Mouse (Mus musculus): ENCODE measurements around the gene Gm10273. TPM values are rescaled to one million over a fixed set of nuclear protein-coding genes. Genes with fewer than 3 reads are reported as not detected.
A peak's percentile ranks its signal among the peaks of the same experiment; 100 is the strongest.
"Not testable (repeated sequence)": the region's sequence is repeated elsewhere in the genome, so short reads cannot be mapped to it uniquely, and the experiment has no call there.

The Gm10273 gene
- polyA plus RNA-seq, 1 experiment from 2014 or later: 3.5 TPM

DNA sequence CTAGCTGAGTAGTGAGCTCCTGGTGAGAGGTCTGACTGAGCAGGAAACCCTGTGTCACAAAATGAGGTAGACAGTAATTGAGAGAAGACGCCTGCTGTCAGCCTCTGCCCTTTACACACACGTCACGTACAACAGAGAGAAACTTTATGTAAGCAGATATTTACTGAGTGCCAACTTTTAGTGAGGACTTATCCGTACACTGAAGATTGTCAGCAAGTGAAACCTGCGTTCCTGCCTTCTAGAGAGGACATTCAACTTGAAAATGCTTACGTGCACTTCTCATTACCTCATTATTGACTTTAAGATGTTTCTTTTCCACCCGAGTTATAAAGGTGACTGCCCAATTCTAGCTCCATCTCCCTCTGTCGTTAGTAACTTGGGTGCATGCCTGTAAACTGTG is 26.7 kb upstream of the Gm10273 start:
- H3K9me3 ChIP-seq: no peaks in the 10 kb centered on the region
- H3K27ac ChIP-seq: no peak overlapping the region
- ATAC-seq: no peak
- 86% methylated on average over 8 of the region's 8 CpGs for WGBS
- peaks cover 29% of the 10 kb centered on the region for H3K36me3 ChIP-seq
- no peaks in the 10 kb centered on the region for H3K27me3 ChIP-seq (replicated peaks)
- H3K9ac ChIP-seq: no peak overlapping the region
- H3K4me3 ChIP-seq (replicated peaks): no peak overlapping the region
- no peak overlapping the region for H3K4me2 ChIP-seq (replicated peaks)
- H3K4me1 ChIP-seq (replicated peaks): no peaks in the 10 kb centered on the region

DNA sequence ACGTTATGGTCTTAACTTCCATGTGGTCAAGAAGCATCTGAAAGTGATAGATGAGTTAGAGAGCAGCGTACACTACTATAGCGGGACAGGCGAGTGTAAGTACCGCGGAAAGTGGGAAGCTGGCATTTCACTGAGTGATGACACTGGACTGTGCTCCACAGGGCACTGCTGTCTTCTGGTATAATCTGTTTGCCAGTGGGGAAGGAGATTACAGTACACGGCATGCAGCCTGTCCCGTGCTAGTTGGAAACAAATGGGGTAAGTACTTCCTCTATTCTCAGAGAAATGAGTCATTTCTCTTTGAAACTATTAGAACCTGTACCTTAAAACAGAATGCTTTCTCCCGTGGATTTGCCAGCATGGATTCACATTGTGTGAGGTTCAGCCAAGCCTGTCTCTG is 26.0 kb upstream of the Gm10273 start:
- WGBS: 91% methylated on average over 9 of the region's 9 CpGs
- H3K36me3 ChIP-seq: peaks cover 29% of the 10 kb centered on the region
- no peak for ATAC-seq
- H3K9ac ChIP-seq: no peak overlapping the region
- no peaks in the 10 kb centered on the region for H3K9me3 ChIP-seq
- H3K4me2 ChIP-seq (replicated peaks): no peak overlapping the region
- H3K27ac ChIP-seq: no peak overlapping the region
- H3K4me1 ChIP-seq (replicated peaks): no peaks in the 10 kb centered on the region
- no peaks in the 10 kb centered on the region for H3K27me3 ChIP-seq (replicated peaks)
- no peak overlapping the region for H3K4me3 ChIP-seq (replicated peaks)

DNA sequence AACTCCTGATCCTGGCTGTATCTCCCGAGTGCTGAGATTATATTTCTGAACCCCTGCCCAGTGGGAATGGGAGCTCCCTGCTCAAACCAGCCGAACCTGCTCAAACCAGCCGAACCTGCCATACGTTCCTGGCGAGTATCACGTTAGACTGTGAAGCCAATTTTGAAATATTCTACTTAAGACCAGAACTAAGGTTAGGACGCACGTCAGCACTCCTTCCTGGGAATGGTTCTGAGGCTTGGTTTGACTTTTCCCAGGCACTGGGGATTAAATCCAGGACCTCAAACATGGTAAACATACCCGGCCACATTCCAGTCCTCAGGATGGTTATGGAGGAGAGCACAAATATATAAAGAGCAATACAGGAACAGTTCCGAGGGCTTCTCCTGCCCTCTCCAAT is 17.5 kb upstream of the Gm10273 start:
- Histone ChIP-seq H3K4me2 (replicated peaks) (no peak overlapping the region), H3K9me3 (no peaks in the 10 kb centered on the region), H3K36me3 (peaks cover 3% of the 10 kb centered on the region; the same call in 1 of the 2 replicates), H3K4me1 (replicated peaks) (no peaks in the 10 kb centered on the region), H3K27ac (no peak overlapping the region), H3K9ac (no peak overlapping the region), H3K27me3 (replicated peaks) (no peaks in the 10 kb centered on the region), H3K4me3 (replicated peaks) (no peak overlapping the region)
- no peak for ATAC-seq
- 64% methylated on average over 10 of the region's 10 CpGs for WGBS

DNA sequence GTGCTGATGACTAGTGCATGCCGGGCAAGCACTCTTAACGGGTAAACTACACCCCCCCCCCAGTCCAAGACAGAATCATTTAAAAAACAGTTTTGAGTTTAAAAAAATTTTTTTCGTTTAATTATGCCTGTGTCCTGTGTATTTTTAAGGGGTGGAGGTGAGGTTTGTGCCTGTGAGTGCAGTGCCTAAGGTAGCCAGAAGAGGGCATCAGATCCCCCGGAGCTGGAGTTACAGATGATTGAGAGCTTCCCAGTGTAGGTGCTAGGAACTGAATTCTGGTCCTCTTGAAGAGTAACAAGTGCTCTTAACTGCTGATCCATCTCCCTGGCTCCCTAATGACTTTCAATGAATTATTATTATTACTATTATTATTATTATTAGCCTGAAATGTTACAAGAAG is 16.7 kb upstream of the Gm10273 start:
- Histone ChIP-seq H3K9me3 (no peaks in the 10 kb centered on the region), H3K4me1 (replicated peaks) (no peaks in the 10 kb centered on the region), H3K4me3 (replicated peaks) (no peak overlapping the region), H3K36me3 (peaks cover 3% of the 10 kb centered on the region; the same call in 1 of the 2 replicates), H3K4me2 (replicated peaks) (no peak overlapping the region), H3K9ac (no peak overlapping the region), H3K27me3 (replicated peaks) (no peaks in the 10 kb centered on the region), H3K27ac (no peak overlapping the region)
- WGBS: 95% methylated on average over 4 of the region's 4 CpGs
- ATAC-seq: no peak

DNA sequence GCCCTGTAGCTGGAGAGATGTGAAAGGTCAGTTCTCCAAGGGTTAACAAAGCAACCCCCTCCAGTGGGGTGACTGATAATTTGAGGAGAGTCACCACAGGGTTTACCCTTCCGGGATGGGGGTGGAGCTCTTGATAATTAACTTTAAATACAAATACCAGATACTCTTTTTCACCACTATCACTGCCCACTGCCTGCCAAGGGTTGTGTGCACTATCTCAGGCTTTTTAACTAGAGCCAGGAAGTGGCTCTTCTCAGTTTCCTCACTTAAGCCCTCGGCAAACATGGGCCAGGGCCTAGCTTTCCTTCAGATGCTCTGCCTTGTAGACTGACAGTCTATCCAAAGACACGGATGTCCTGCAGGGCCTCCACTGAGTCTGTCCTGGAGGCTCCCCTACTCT is 15.5 kb upstream of the Gm10273 start:
- H3K27ac ChIP-seq: no peak overlapping the region
- peaks cover under 1% of the 10 kb centered on the region; the same call in 1 of the 2 replicates for H3K36me3 ChIP-seq
- H3K27me3 ChIP-seq (replicated peaks): no peaks in the 10 kb centered on the region
- no peak for ATAC-seq
- H3K4me2 ChIP-seq (replicated peaks): no peak overlapping the region
- no peak overlapping the region for H3K9ac ChIP-seq
- no peaks in the 10 kb centered on the region for H3K9me3 ChIP-seq
- H3K4me3 ChIP-seq (replicated peaks): no peak overlapping the region
- no peaks in the 10 kb centered on the region for H3K4me1 ChIP-seq (replicated peaks)
- WGBS: 28% methylated on average over 3 of the region's 3 CpGs

DNA sequence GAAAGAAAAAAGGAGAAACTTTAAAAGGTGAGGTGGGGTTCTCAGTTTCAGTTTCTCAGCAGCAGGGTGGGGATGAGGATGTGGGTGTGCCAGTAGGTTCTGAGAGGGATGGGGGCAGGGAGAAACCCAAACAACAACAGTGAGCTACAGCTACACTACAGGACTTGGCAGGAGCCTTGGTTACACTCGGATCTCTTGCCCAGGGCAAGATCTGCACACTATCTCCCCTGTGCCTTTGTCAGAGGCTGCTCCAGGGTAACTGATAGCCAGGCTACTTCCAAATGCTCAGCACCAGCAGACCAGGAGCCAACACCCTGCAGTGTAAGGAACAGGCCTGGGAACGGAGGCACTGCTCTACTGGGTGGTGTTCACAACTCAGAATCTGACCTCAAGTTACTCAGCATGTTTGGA is 15.0 kb upstream of the Gm10273 start:
- H3K4me1 ChIP-seq (replicated peaks): no peaks in the 10 kb centered on the region
- H3K9me3 ChIP-seq: no peaks in the 10 kb centered on the region
- no peak overlapping the region for H3K4me3 ChIP-seq (replicated peaks)
- no peak overlapping the region for H3K4me2 ChIP-seq (replicated peaks)
- ATAC-seq: no peak
- no peaks in the 10 kb centered on the region for H3K27me3 ChIP-seq (replicated peaks)
- no peaks in the 10 kb centered on the region for H3K36me3 ChIP-seq
- WGBS: 58% methylated on average over 2 of the region's 2 CpGs
- H3K27ac ChIP-seq: no peak overlapping the region
- H3K9ac ChIP-seq: no peak overlapping the region

DNA sequence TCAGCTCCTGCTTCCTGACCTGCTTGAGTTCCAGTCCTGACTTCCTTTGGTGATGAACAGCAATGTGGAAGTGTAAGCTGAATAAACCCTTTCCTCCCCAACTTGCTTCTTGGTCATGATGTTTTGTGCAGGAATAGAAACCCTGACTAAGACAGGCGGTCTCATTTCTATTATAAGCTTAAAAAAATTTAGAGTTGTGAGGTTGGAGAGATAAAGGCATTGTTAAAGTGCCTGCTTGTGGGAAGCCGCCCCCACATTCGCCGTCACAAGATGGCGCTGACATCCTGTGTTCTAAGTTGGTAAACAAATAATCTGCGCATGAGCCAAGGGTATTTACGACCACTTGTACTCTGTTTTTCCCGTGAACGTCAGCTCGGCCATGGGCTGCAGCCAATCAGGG is 13.9 kb upstream of the Gm10273 start:
- not testable (repeated sequence) for H3K4me3 ChIP-seq (replicated peaks); H3K27me3 ChIP-seq (replicated peaks); H3K36me3 ChIP-seq; H3K27ac ChIP-seq; H3K9me3 ChIP-seq; H3K4me1 ChIP-seq (replicated peaks); H3K9ac ChIP-seq; ATAC-seq; H3K4me2 ChIP-seq (replicated peaks)
- 84% methylated on average over 7 of the region's 10 CpGs for WGBS

DNA sequence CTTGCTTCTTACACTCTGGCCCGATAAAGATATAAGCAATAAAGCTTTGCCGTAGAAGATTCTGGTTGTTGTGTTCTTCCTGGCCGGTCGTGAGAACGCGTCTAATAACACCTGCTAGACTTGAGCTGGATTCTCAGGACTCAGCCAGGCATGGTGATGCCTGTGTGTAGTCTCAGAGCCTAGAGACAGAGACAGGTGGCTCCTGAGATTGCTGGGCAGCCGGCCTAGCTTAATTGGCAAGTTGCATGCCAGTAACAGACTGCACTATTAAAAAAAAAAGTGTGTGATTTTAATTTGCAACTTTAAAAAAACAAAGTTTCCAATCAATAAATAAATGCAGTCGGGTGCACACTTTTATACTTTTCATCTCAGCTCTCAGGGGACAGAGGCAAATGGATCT is 8.5 kb upstream of the Gm10273 start:
- H3K4me1 ChIP-seq (replicated peaks): 0 out of 2 replicates have a peak, but pooled peaks cover 3% of the 10 kb centered on the region
- no peak overlapping the region for H3K4me2 ChIP-seq (replicated peaks)
- 74% methylated on average over 8 of the region's 8 CpGs for WGBS
- no peak overlapping the region for H3K9ac ChIP-seq
- no peaks in the 10 kb centered on the region for H3K36me3 ChIP-seq
- H3K27ac ChIP-seq: no peak overlapping the region
- no peaks in the 10 kb centered on the region for H3K9me3 ChIP-seq
- ATAC-seq: no peak
- no peak overlapping the region for H3K4me3 ChIP-seq (replicated peaks)
- H3K27me3 ChIP-seq (replicated peaks): no peaks in the 10 kb centered on the region

DNA sequence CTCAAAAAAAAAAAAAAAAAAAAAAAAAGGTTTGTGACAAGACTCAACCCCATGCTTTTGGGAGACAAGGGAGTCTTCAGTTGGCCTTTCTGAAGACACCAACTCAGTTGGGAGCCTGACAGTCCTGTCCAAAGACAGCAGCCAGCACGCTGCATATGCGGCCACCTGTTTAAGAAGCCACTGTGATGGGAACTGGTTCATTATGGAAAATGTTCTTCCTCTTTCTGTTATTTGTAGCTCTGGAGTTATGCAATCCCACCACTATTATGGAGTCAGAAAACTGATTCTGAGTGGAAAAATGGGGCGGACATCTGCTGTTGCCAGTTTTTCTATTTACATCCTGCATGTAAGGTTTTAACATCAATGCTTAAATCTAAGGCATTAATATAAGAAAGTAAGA is 5.8 kb upstream of the Gm10273 start:
- Histone ChIP-seq H3K27me3 (replicated peaks) (no peaks in the 10 kb centered on the region), H3K4me2 (replicated peaks) (no peak overlapping the region), H3K4me1 (replicated peaks) (0 out of 2 replicates have a peak, but pooled peaks cover 3% of the 10 kb centered on the region), H3K36me3 (no peaks in the 10 kb centered on the region), H3K27ac (no peak overlapping the region), H3K9ac (no peak overlapping the region), H3K9me3 (no peaks in the 10 kb centered on the region), H3K4me3 (replicated peaks) (no peak overlapping the region)
- WGBS: 96% methylated on average over 3 of the region's 3 CpGs
- ATAC-seq: no peak

DNA sequence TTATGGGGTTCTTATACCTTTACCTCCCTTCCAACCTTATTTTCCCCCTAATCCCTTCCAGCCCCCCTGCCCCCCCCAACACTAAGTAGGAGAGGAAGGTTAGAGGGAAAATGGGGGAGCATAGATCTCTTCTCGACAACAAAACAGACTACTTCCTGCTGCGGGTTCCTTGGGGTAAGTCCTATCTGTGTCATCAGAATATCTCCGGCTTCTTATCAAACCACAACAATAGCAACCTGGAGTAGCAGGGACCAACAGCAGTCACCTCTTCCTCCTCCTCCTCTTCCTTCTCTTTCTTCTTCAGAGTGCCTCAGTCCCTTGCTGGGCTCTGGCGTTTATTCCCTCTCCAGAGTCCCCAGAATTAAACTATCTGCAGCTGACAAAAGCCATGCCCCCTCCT is 3.5 kb upstream of the Gm10273 start:
- Histone ChIP-seq H3K4me1 (replicated peaks) (0 out of 2 replicates have a peak, but pooled peaks cover 3% of the 10 kb centered on the region), H3K9ac (no peak overlapping the region), H3K27me3 (replicated peaks) (no peaks in the 10 kb centered on the region), H3K36me3 (no peaks in the 10 kb centered on the region), H3K27ac (no peak overlapping the region), H3K9me3 (no peaks in the 10 kb centered on the region), H3K4me3 (replicated peaks) (no peak overlapping the region), H3K4me2 (replicated peaks) (no peak overlapping the region)
- no peak for ATAC-seq
- 30% methylated on average over 4 of the region's 4 CpGs for WGBS

DNA sequence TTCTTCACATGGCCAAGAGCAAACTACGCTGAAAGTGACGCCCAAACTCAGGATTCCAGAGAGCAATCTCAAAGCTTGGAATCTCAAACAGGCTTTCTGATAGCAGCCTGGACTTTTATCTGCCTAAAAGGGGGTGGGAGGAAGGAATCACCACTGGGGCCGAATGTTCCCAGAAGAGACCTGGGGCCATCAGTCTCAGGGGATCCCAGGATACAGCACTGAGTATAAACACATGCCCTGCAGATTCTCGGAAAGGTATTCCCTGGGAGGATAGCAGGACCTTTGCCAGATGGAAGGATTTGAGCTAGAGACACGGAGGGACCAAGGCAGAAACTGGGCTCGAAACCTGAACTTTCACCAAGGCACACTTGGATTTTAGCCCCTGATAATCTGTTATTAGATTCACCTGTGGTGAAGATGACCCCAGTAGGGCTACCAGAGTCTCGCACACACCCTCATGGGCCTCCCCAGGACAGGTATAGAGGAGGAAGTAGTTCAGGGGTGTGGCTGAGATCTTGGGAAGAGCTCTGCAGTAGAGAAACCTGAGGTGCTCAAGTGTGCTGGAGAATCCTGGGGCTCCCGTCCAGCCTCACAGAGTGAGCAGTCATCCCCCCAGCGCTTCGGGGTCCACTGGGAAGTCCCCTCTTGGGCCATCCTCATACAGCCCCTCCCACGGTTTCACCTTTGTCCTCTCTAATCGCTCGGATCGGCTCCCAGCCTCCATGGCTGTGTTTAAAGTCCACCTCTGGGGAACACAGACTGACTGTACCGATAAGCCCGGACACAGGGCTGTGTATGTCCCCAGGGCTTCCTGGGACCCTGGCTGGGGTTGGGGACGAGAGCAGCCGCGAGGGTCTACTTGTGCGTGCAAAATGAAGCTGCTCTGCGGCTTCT is 7.7 kb downstream of the Gm10273 start, which contains the start of gene Pla2g12b:
TSS of gene Pla2g12b (plus strand) at position 762 of the 894 bp plus-strand sequence.
- Histone ChIP-seq H3K9ac (peak within 1 kb of the TSS; percentile 37), H3K9me3 (no peaks in the 10 kb centered on the region), H3K4me3 (replicated peaks) (peak within 1 kb of the TSS; percentile 33), H3K27me3 (replicated peaks) (no peaks in the 10 kb centered on the region), H3K27ac (peak within 1 kb of the TSS; percentile 74), H3K4me1 (replicated peaks) (0 out of 2 replicates have a peak, but pooled peaks cover 2% of the 10 kb centered on the region), H3K4me2 (replicated peaks) (peak within 1 kb of the TSS; percentile 57), H3K36me3 (no peaks in the 10 kb centered on the region)
- peak; percentile 96 for ATAC-seq
- 48% methylated on average over 21 of the region's 21 CpGs for WGBS

DNA sequence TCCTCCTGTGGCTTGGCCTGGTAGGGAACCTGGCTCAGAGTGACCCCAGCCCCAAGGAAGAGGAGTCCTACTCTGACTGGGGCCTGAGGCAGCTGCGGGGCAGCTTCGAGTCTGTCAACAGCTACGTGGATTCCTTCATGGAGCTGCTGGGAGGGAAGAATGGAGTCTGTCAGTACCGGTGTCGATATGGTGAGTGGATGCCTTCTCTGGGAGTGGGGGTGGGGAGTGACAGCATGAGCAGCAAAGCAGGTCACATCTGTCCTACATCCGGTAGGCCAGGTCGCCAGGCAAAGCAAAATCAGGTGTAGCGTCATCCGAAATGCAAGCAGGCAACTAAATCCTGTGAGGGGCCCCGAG is 8.3 kb downstream of the Gm10273 start:
- Histone ChIP-seq H3K27me3 (replicated peaks) (no peaks in the 10 kb centered on the region), H3K4me1 (replicated peaks) (0 out of 2 replicates have a peak, but pooled peaks cover 2% of the 10 kb centered on the region), H3K9me3 (no peaks in the 10 kb centered on the region), H3K4me2 (replicated peaks) (peak overlapping the region; percentile 57), H3K4me3 (replicated peaks) (peak overlapping the region; percentile 33), H3K36me3 (no peaks in the 10 kb centered on the region), H3K9ac (peak overlapping the region; percentile 37), H3K27ac (peak overlapping the region; percentile 74)
- peak; percentile 59 for ATAC-seq
- 45% methylated on average over 10 of the region's 10 CpGs for WGBS

DNA sequence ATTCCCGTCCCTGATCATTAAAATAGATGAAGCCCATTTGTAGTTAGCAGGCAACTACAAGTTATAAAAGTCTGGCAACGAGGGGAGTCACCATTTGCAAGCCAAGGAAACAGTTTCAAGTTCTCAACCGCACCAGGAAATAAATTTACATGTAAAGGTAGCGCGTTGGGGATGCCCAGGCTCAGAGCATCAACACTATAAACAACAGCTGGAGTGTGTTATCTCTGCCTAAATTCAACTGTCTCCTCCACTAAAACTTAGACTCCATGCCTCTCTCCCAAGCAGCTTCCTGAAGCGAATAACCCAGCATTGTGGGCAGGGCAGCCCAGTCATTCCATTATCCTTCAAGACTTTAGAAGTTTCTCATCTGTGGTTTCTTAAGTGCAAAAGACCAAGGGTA is 13.1 kb downstream of the Gm10273 start:
- Histone ChIP-seq H3K27me3 (replicated peaks) (no peaks in the 10 kb centered on the region), H3K4me1 (replicated peaks) (no peaks in the 10 kb centered on the region), H3K4me3 (replicated peaks) (no peak overlapping the region), H3K9ac (no peak overlapping the region), H3K36me3 (no peaks in the 10 kb centered on the region), H3K27ac (no peak overlapping the region), H3K9me3 (no peaks in the 10 kb centered on the region), H3K4me2 (replicated peaks) (no peak overlapping the region)
- 42% methylated on average over 6 of the region's 6 CpGs for WGBS
- no peak for ATAC-seq
